Mouse (Mus musculus): ENCODE results near the gene Fbxl16.

GRCm38 (mm10) chr17:25835816-25836215 lies 26.9 kb downstream of the Fbxl16 start:
- TF ChIP-seq CTCF (IDR thresholded peaks at IDR 0.05; ENCODE audit: control insufficient read depth, insufficient read depth, insufficient read length): no peak
- no peak for TF ChIP-seq MYOD1 (IDR thresholded peaks at IDR 0.05; ENCODE audit: control insufficient read depth, insufficient read length, low read depth)
- TF ChIP-seq USF1 (IDR thresholded peaks at IDR 0.05; ENCODE audit: low read depth): no peak
- no peak for TF ChIP-seq FOSL1 (IDR thresholded peaks at IDR 0.05; ENCODE audit: insufficient read depth, low read length, poor library complexity, severe bottlenecking)

Data from C2C12 (cell line).